Comparison of ENCODE assay signal across 21 mouse cellular contexts in genomic region chr2:35961593-35962127, GRCm38 (mm10). TPM values are rescaled to one million over a fixed set of nuclear protein-coding genes. Genes with fewer than 3 reads are reported as not detected.
DNase-seq lines count a peak whose midpoint lies in the region; TF ChIP-seq lines count a peak whose summit lies in the region.
"Had no signal": no experiment of that assay in that cellular context is flagged by ENCODE, and none has a peak within 500 bp of the region (broad histone marks: within the 10 kb centered on the region; RNA-seq: fewer than 3 reads in every experiment).

No protein-coding gene starts in this region.

- TF ChIP-seq POLR2A in cerebellum, adult 2 months (IDR thresholded peaks at IDR 0.05; ENCODE audit: borderline replicate concordance, insufficient read depth, low read length), result no peak

- no peak overlapping the region for H3K4me3 ChIP-seq in cerebellum, adult 2 months (replicated peaks; ENCODE audit: insufficient read depth, low read depth, low read length)
- H3K4me3 ChIP-seq in layer of hippocampus, adult 2 months, result no peak overlapping the region
- H3K4me3 ChIP-seq: embryonic facial prominence, embryonic 15.5 days; erythroblast, embryonic 14.5 days; forebrain, embryonic 10.5 days; forebrain, embryonic 15.5 days; heart, embryonic 10.5 days; hindbrain, embryonic 12.5 days had no signal

- H3K4me1 ChIP-seq in cerebellum, adult 2 months (ENCODE audit: control insufficient read depth, insufficient read depth, low read length), result peaks cover 13% of the 10 kb centered on the region; the same call in 1 of the 2 replicates
- H3K4me1 ChIP-seq: forebrain, embryonic 15.5 days had no signal

- WGBS in cerebellum, adult 2 months, result 26% methylated on average over 3 of the region's 3 CpGs

- H3K27me3 ChIP-seq in cerebellum, adult 2 months (ENCODE audit: control insufficient read depth, insufficient read depth, low read length), result no peaks in the 10 kb centered on the region
- H3K27me3 ChIP-seq: CH12.LX; embryonic facial prominence, embryonic 15.5 days; forebrain, embryonic 15.5 days; hindbrain, embryonic 12.5 days had no signal

- H3K27ac ChIP-seq in cerebellum, adult 2 months (ENCODE audit: insufficient read depth, low read length), result peak overlapping the region; percentile 77
- H3K27ac ChIP-seq in layer of hippocampus, adult 2 months, result peak overlapping the region; percentile 76
- H3K27ac ChIP-seq: embryonic facial prominence, embryonic 15.5 days; forebrain, embryonic 10.5 days; forebrain, embryonic 15.5 days; heart, embryonic 10.5 days; hindbrain, embryonic 12.5 days had no signal

- DNase-seq in cerebellum, adult 2 months, result peak; percentile 52 to 65
- no peak for DNase-seq in cerebellum, adult 11 months
- DNase-seq in layer of hippocampus, adult 2 months (ENCODE audit: low spot score in 2 of 2), result no peak
- no peak for DNase-seq in layer of hippocampus, adult 9-10 months (ENCODE audit: low spot score)
- DNase-seq in cerebellum, postnatal 25 days, result peak; percentile 55 to 61
- no peak for DNase-seq in testis, postnatal 14 days (ENCODE audit: low spot score)
- no peak for DNase-seq in lung, adult 18-20 months
- DNase-seq: adrenal gland, adult 2 months; adrenal gland, postnatal 25 days; gastrocnemius, postnatal 36 days; heart, adult 18-20 months; heart, postnatal 10 days; heart, postnatal 4 days had no signal

- TF ChIP-seq CTCF in cerebellum, adult 2 months (IDR thresholded peaks at IDR 0.05; ENCODE audit: borderline replicate concordance, insufficient read depth, low read depth, low read length), result no peak
- no peak for TF ChIP-seq CTCF in layer of hippocampus, adult 2 months (conservative IDR thresholded peaks at IDR 0.05)

RNA-seq across cellular contexts. Expression of gene Ttll11, which starts 18.1 kb away (rescaled TPM):
- 21.4 and 24.0 TPM in 2 replicates for polyA plus RNA-seq in cerebellum, adult 2 months (2012; rRNA removed)
- 10 to 100 TPM; 33.9 to 38.8 TPM for total RNA-seq in layer of hippocampus, adult 2 months (2021)
- polyA plus RNA-seq: inflammation-experienced regulatory T-cells, adult 6 months had no signal

Comparison
In these comparisons a context has a peak if more than half of its experiments do, and no peak if none do; other contexts are left out.
1. DNase-seq: peak in cerebellum, adult 2 months (2 of 2) and cerebellum, postnatal 25 days (2 of 2); none in cerebellum, adult 11 months (single experiment), layer of hippocampus, adult 2 months (0 of 2), layer of hippocampus, adult 9-10 months (single experiment), testis, postnatal 14 days (single experiment) and lung, adult 18-20 months (0 of 2).